Mouse (Mus musculus): ENCODE data around the gene Rbfox2.

- no peak for TF ChIP-seq CTCF (IDR thresholded peaks at IDR 0.05; ENCODE audit: extremely low read depth, insufficient read depth, insufficient read length, insufficient replicate concordance)
- no peak for TF ChIP-seq POLR2A (IDR thresholded peaks at IDR 0.05; ENCODE audit: low read depth, low read length)
Observed at GRCm38 (mm10) chr15:77262782-77263181, 44.0 kb downstream of the Rbfox2 start.
